Mouse (Mus musculus): Measurements from ENCODE around the gene Ubl4b. TPM values are rescaled to one million over a fixed set of nuclear protein-coding genes. Genes with fewer than 3 reads are reported as not detected.

Gene Ubl4b
- polyA plus RNA-seq (2017; shearing (Covaris generic)): not detected

GRCm38 (mm10) chr3:107554842-107555241 is at the start of gene Ubl4b:
TSS of gene Ubl4b (minus strand) at chr3:107555073.

GRCm38 (mm10) chr3:107594662-107595263 is 39.9 kb upstream of the Ubl4b start, which contains the start of gene Alx3:
TSS of gene Alx3 (plus strand) at chr3:107595031.

DNA sequence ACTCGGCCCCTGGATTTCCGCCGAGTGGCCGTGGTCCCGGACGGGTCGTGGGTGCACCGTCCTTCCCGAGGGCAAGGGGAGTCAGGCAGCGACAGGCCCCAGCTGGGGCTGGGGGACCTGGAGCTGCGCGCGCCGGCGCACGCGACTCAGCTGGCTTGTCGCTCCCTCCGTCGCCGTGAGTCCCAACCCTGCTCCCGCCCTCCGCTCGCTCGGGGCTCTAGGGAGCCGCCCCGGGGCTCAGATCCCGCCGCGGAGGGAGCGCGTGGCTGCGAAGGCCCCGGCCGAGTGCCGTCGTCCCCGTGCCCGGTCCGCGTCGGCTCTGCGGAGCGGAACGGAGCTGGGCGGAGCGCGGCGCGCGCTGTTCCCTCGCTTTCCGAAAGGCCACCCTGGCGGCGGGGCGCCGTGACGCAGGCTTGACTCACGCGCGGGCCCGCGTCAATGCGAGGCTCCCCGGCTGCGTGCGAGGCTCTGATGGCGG is 37.2 kb downstream of the Ubl4b start, which contains the start of gene Slc6a17:
Slc6a17 (minus strand) TSS at position 388 of the 478 bp plus-strand sequence.

Other genes with a start within 250 kb of the Ubl4b start
- gene Rbm15, start 221.4 kb downstream of the Ubl4b start, polyA plus RNA-seq (2017; shearing (Covaris generic)): 7.2 TPM
- not detected for gene Kcnc4, start 95.5 kb downstream of the Ubl4b start, polyA plus RNA-seq (2017; shearing (Covaris generic))
- gene Slc6a17, start 37.1 kb downstream of the Ubl4b start, polyA plus RNA-seq (2017; shearing (Covaris generic)): not detected
- gene Alx3, start 40.0 kb upstream of the Ubl4b start, polyA plus RNA-seq (2017; shearing (Covaris generic)): not detected
- not detected for gene Gm10961, start 76.2 kb upstream of the Ubl4b start, polyA plus RNA-seq (2017; shearing (Covaris generic))
- gene Strip1, start 76.6 kb upstream of the Ubl4b start, polyA plus RNA-seq (2017; shearing (Covaris generic)): 31.7 TPM
- 10.0 TPM for gene Ahcyl1, start 141.5 kb upstream of the Ubl4b start, polyA plus RNA-seq (2017; shearing (Covaris generic))
- 13.3 TPM for gene Csf1, start 205.4 kb upstream of the Ubl4b start, polyA plus RNA-seq (2017; shearing (Covaris generic))